Comparison of ENCODE assay signal across 12 mouse cellular contexts in the genomic region with DNA sequence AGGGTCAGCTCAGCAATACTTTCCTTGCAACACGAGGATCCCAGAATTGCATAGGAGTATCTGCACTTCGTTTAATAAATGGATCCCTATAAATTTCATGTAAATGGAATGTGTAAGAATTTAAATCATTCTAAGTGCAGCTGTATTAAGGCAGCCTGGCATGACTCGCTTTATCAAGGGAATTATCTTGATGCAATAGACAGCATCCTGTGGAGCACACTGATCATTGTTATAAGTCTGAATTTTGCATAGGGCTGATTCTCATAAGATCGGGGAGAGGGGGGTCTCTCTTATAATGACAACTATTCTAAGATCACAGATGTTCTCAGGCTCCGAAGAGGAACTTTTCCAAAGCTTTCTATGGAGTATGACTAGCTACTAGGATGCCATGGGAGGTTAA.
DNase-seq lines count a peak whose midpoint lies in the region; ATAC-seq lines count a peak whose summit lies in the region.
"Had no signal": no experiment of that assay in that cellular context is flagged by ENCODE, and none has a peak within 500 bp of the region (broad histone marks: within the 10 kb centered on the region; RNA-seq: fewer than 3 reads in every experiment).

No protein-coding gene starts in this region.

- no peaks in the 10 kb centered on the region for H3K9me3 ChIP-seq in embryonic facial prominence, embryonic 13.5 days
- no peaks in the 10 kb centered on the region for H3K9me3 ChIP-seq in embryonic facial prominence, embryonic 10.5 days
- no peaks in the 10 kb centered on the region for H3K9me3 ChIP-seq in heart, embryonic 15.5 days (replicated peaks)
- no peaks in the 10 kb centered on the region for H3K9me3 ChIP-seq in limb, embryonic 13.5 days
- no peaks in the 10 kb centered on the region for H3K9me3 ChIP-seq in limb, embryonic 10.5 days (replicated peaks)
- H3K9me3 ChIP-seq in embryonic facial prominence, embryonic 15.5 days (replicated peaks), result no peaks in the 10 kb centered on the region
- H3K9me3 ChIP-seq: midbrain, embryonic 10.5 days had no signal

- intact Hi-C loops in heart, postnatal 25 days (cut with DNase I), result no loop called here

- no peak overlapping the region for H3K4me2 ChIP-seq in embryonic facial prominence, embryonic 13.5 days
- H3K4me2 ChIP-seq in heart, embryonic 15.5 days, result no peak overlapping the region
- no peak overlapping the region for H3K4me2 ChIP-seq in limb, embryonic 13.5 days (replicated peaks)
- H3K4me2 ChIP-seq in embryonic facial prominence, embryonic 15.5 days (replicated peaks), result no peak overlapping the region
- H3K4me2 ChIP-seq: hindbrain, embryonic 14.5 days had no signal

- WGBS in embryonic facial prominence, embryonic 13.5 days, result 50% methylated on average over 5 of the region's 5 CpGs
- 86% methylated on average over 5 of the region's 5 CpGs for WGBS in embryonic facial prominence, embryonic 10.5 days
- WGBS in heart, embryonic 15.5 days, result 56% methylated on average over 5 of the region's 5 CpGs
- WGBS in limb, embryonic 13.5 days, result 72% methylated on average over 5 of the region's 5 CpGs
- WGBS in limb, embryonic 10.5 days, result 86% methylated on average over 5 of the region's 5 CpGs
- 41% methylated on average over 5 of the region's 5 CpGs for WGBS in embryonic facial prominence, embryonic 15.5 days

- no peaks in the 10 kb centered on the region for H3K27me3 ChIP-seq in embryonic facial prominence, embryonic 13.5 days
- no peaks in the 10 kb centered on the region for H3K27me3 ChIP-seq in embryonic facial prominence, embryonic 10.5 days (replicated peaks; ENCODE audit: low read depth, poor library complexity, severe bottlenecking)
- H3K27me3 ChIP-seq in heart, embryonic 15.5 days, result no peaks in the 10 kb centered on the region
- 0 out of 2 replicates have a peak, but pooled peaks cover 5% of the 10 kb centered on the region for H3K27me3 ChIP-seq in limb, embryonic 13.5 days
- H3K27me3 ChIP-seq in limb, embryonic 10.5 days (ENCODE audit: low read depth, poor library complexity, severe bottlenecking), result 0 out of 2 replicates have a peak, but pooled peaks cover 4% of the 10 kb centered on the region
- no peaks in the 10 kb centered on the region for H3K27me3 ChIP-seq in embryonic facial prominence, embryonic 15.5 days
- H3K27me3 ChIP-seq: CH12.LX had no signal

- no peaks in the 10 kb centered on the region for H3K36me3 ChIP-seq in embryonic facial prominence, embryonic 13.5 days
- no peaks in the 10 kb centered on the region for H3K36me3 ChIP-seq in embryonic facial prominence, embryonic 10.5 days (replicated peaks)
- H3K36me3 ChIP-seq in heart, embryonic 15.5 days, result no peaks in the 10 kb centered on the region
- no peaks in the 10 kb centered on the region for H3K36me3 ChIP-seq in limb, embryonic 13.5 days
- no peaks in the 10 kb centered on the region for H3K36me3 ChIP-seq in limb, embryonic 10.5 days
- H3K36me3 ChIP-seq in embryonic facial prominence, embryonic 15.5 days, result no peaks in the 10 kb centered on the region
- H3K36me3 ChIP-seq: midbrain, embryonic 10.5 days had no signal

- no peak overlapping the region for H3K9ac ChIP-seq in embryonic facial prominence, embryonic 13.5 days
- H3K9ac ChIP-seq in heart, embryonic 15.5 days, result no peak overlapping the region
- no peak overlapping the region for H3K9ac ChIP-seq in limb, embryonic 13.5 days
- no peak overlapping the region for H3K9ac ChIP-seq in embryonic facial prominence, embryonic 15.5 days
- H3K9ac ChIP-seq: hindbrain, embryonic 14.5 days had no signal

- H3K4me1 ChIP-seq in embryonic facial prominence, embryonic 13.5 days, result peaks cover 44% of the 10 kb centered on the region
- peaks cover 12% of the 10 kb centered on the region for H3K4me1 ChIP-seq in embryonic facial prominence, embryonic 10.5 days
- peaks cover 44% of the 10 kb centered on the region for H3K4me1 ChIP-seq in heart, embryonic 15.5 days (replicated peaks)
- H3K4me1 ChIP-seq in limb, embryonic 13.5 days, result peaks cover 38% of the 10 kb centered on the region
- peaks cover 10% of the 10 kb centered on the region for H3K4me1 ChIP-seq in limb, embryonic 10.5 days
- peaks cover 33% of the 10 kb centered on the region for H3K4me1 ChIP-seq in embryonic facial prominence, embryonic 15.5 days

- no peak for ATAC-seq in embryonic facial prominence, embryonic 13.5 days (ENCODE audit: insufficient number of reproducible peaks, insufficient read depth, low FRiP score, low TSS enrichment, low read depth)
- ATAC-seq in heart, embryonic 15.5 days (replicated peaks; ENCODE audit: insufficient number of reproducible peaks, insufficient read depth, low FRiP score, low read depth), result no peak
- no peak for ATAC-seq in limb, embryonic 13.5 days (ENCODE audit: low FRiP score, low read depth)
- no peak for ATAC-seq in embryonic facial prominence, embryonic 15.5 days (ENCODE audit: insufficient number of reproducible peaks, low FRiP score, low TSS enrichment, low read depth)

- H3K4me3 ChIP-seq in embryonic facial prominence, embryonic 13.5 days, result no peak overlapping the region
- no peak overlapping the region for H3K4me3 ChIP-seq in embryonic facial prominence, embryonic 10.5 days
- no peak overlapping the region for H3K4me3 ChIP-seq in heart, embryonic 15.5 days
- no peak overlapping the region for H3K4me3 ChIP-seq in limb, embryonic 13.5 days
- no peak overlapping the region for H3K4me3 ChIP-seq in limb, embryonic 10.5 days
- no peak overlapping the region for H3K4me3 ChIP-seq in embryonic facial prominence, embryonic 15.5 days (replicated peaks)
- H3K4me3 ChIP-seq: midbrain, embryonic 10.5 days had no signal

- H3K27ac ChIP-seq in embryonic facial prominence, embryonic 13.5 days, result peak overlapping the region; percentile 55; the same call in 1 of the 2 replicates
- no peak overlapping the region for H3K27ac ChIP-seq in embryonic facial prominence, embryonic 10.5 days (replicated peaks)
- H3K27ac ChIP-seq in heart, embryonic 15.5 days, result peak overlapping the region; percentile 70
- H3K27ac ChIP-seq in limb, embryonic 13.5 days, result peak overlapping the region; percentile 52; the same call in 1 of the 2 replicates
- no peak overlapping the region for H3K27ac ChIP-seq in limb, embryonic 10.5 days
- H3K27ac ChIP-seq in embryonic facial prominence, embryonic 15.5 days (replicated peaks), result 0 out of 2 replicates have a peak overlapping the region, but pooled peaks have one; percentile 13
- H3K27ac ChIP-seq: midbrain, embryonic 10.5 days had no signal

- DNase-seq in embryonic facial prominence, embryonic 10.5 days (ENCODE audit: low spot score), result no peak
- no peak for DNase-seq in heart, postnatal 25 days (ENCODE audit: low spot score)
- DNase-seq in limb, embryonic 10.5 days (ENCODE audit: low spot score), result no peak
- no peak for DNase-seq in cerebellum, postnatal 36 days
- DNase-seq: cerebellum, adult 9-10 months had no signal

Comparison
In these comparisons a context has a peak if more than half of its experiments do, and no peak if none do; other contexts are left out.
1. H3K27ac ChIP-seq: peak in embryonic facial prominence, embryonic 13.5 days (single experiment), heart, embryonic 15.5 days (single experiment), limb, embryonic 13.5 days (single experiment) and embryonic facial prominence, embryonic 15.5 days (single experiment); none in embryonic facial prominence, embryonic 10.5 days (single experiment) and limb, embryonic 10.5 days (single experiment).